Mouse (Mus musculus) gastrocnemius, postnatal 14 days (tissue): ENCODE results near the gene Ggcx. TPM values are rescaled to one million over a fixed set of nuclear protein-coding genes. Genes with fewer than 3 reads are reported as not detected.

Source experiments
- DNase-seq: peaks from one replicate; pipeline ENCODE4 v3.0.0; 2021; ENCODE audit warnings: mixed read lengths
- intact Hi-C: fragments of 180-260 bp; cut with DNase I; formaldehyde crosslinking; loops from one replicate; pipeline ENCODE4 v1.15.1; 2025; ENCODE audit warnings: low total_unique reads
- long read RNA-seq, 2 experiments: library from polyadenylated mRNA; stranded (forward); transcript quantifications; one replicate each; pipeline ENCODE4 v2.0.0; 2021
- total RNA-seq, 2 experiments: library from RNA; stranded (reverse); gene quantifications; 2 replicates each; pipeline ENCODE4 v1.2.3; 2021

Ggcx gene
- total RNA-seq = 10 to 100 TPM; 15.0 to 15.5 TPM
- long read RNA-seq, experiment 1, transcript Ggcx-201 (15 exons, 2,929 nt) = major isoform, 8 of 14 reads
- long read RNA-seq, experiment 1, partial matches to known transcripts = 2 of 14 reads
- long read RNA-seq, experiment 1, other reads (novel, unspliced or antisense) = 4 of 14 reads
- long read RNA-seq, experiment 2, transcript Ggcx-201 (15 exons, 2,929 nt) = major isoform, 5 of 7 reads
- long read RNA-seq, experiment 2, partial matches to known transcripts = 1 of 7 reads
- long read RNA-seq, experiment 2, other reads (novel, unspliced or antisense) = 1 of 7 reads

- DNase-seq = peak; percentile 97
- intact Hi-C loops = no loop called here
These were observed at the start of gene Ggcx for GRCm38 (mm10) chr6:72414076-72414756. Gene Ggcx (plus strand): TSS chr6:72414308.

DNA sequence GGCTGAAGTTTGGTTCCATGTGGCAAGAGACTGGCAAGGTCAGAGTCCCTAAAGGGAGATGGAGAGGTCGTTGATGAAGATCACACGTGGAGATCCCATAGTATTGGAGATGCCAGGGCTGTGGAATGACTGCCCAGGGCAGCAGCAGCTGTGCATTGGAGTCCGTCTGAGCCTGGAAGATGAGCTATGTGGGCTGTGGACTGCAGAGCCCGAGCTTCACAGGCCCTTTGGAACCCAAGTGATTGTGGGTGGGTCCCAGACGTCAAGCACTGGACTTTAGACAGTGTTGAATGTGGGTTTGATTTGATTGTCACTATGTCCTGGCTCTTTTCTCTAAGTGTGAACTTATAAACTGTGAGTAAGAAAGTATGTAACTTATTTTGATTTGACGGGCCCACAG lies 49.1 kb upstream of the Ggcx start:
- no peak for DNase-seq
- intact Hi-C loops = no loop called here

- no peak for DNase-seq
- intact Hi-C loops = no loop called here
These were observed 47.8 kb upstream of the Ggcx start for GRCm38 (mm10) chr6:72366304-72366703.

DNA sequence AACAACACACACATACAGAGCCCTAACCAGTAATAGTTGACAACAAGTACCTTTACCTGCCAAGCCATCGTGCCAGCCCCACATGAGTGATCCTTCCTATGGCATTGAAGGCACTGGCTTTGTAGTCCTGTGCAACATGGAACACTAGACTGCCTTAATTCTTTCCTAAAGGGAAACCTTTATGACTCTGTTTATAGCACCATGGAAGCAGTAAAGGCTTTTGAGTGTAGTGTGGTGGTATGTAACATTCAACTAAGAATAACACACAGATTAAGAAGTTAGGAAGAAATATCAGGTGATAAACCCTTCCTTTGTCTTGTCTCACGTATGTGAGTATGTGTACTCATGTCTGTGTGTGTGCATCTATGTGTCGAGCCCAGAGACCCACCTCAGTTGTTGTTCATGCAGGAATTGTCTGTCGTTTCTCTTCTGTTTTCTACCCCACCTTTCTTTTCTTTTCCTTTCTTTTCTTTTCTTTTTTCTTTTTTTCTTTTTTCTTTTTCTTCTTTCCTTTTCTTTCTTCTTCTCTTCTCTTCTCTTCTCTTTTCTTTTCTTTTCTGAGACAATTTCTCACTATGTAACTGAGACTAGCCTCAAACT lies 47.2 kb upstream of the Ggcx start, which contains the start of gene Rnf181:
TSS of gene Rnf181 (minus strand) at position 113 of the 600 bp plus-strand sequence.
- intact Hi-C loops = no loop called here
- no peak for DNase-seq

DNA sequence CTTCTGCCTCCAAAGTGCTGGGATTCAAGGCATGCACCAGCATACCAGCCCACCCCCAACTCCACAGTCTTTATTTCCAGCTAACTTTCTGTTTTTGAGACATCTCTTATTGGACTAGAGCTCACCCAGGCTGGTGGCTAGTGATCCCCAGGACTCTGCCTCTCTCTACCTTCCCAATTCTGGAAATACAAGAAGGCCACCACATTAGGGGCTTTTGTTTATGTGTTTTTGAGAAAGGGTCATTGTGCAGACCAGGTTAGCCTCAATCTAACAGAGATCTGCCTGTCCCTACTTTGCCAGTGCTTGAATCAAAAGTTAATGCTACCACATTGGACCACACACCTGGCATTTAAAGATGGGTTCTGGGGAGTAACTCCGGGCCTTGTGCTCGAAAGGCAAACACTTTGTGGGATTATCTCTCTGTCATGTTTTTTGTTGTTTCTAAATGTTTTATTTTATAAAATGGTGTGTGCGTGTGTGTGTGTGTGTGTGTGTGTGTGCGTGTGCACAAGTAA lies 46.6 kb upstream of the Ggcx start:
- intact Hi-C loops = no loop called here
- DNase-seq = no peak

- intact Hi-C loops = no loop called here
- no peak for DNase-seq
These were observed 44.6 kb upstream of the Ggcx start for GRCm38 (mm10) chr6:72369557-72369956.

DNA sequence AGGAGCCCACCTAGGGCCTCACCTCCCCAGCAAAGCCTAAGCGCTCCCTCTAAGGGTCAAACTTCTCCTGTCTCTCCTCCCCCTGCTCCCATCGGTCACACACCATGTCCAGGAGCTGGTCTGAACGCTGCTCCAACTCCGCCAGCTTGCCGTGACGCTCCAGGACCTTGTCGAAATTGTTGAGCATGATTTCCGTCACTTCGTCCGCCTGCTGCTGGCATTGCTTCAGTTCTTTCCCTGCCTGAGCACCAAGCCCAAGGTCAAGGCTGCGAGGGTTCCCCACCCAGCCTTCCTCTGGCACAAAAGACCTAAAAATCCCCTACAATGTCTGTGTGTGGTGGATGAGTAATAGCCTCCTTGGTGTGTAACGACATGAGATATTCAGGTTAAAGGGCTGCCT lies 44.0 kb upstream of the Ggcx start:
- DNase-seq = no peak
- intact Hi-C loops = no loop called here

DNA sequence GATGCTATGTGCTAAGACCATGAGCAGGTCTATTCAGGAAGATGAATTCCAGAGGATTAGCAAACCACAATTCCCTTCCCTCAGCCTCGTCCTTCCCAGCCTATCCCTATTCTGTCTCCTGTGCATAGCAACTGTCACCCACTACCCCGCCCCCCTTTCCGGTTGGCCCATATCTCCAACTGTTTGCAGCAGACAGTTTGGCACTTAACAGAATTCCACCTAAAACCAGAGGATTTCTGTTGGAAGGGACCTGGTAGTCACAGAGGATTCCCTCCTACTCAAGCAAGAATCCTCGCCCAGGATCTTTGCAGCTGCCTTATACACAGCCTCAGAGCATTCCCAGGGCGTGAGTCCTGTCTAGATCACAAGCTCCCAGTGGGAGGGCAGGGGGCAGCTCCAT lies 43.0 kb upstream of the Ggcx start:
- intact Hi-C loops = no loop called here
- peak; percentile 28 for DNase-seq

GRCm38 (mm10) chr6:72371571-72371970 lies 42.5 kb upstream of the Ggcx start:
- intact Hi-C loops = no loop called here
- no peak for DNase-seq

- intact Hi-C loops = no loop called here
- no peak for DNase-seq
These were observed 40.9 kb upstream of the Ggcx start for GRCm38 (mm10) chr6:72373184-72373583.

- intact Hi-C loops = no loop called here
- no peak for DNase-seq
These were observed 39.9 kb upstream of the Ggcx start for GRCm38 (mm10) chr6:72374206-72374605.

GRCm38 (mm10) chr6:72374820-72375563 lies 39.1 kb upstream of the Ggcx start:
- DNase-seq = no peak
- intact Hi-C loops = no loop called here

DNA sequence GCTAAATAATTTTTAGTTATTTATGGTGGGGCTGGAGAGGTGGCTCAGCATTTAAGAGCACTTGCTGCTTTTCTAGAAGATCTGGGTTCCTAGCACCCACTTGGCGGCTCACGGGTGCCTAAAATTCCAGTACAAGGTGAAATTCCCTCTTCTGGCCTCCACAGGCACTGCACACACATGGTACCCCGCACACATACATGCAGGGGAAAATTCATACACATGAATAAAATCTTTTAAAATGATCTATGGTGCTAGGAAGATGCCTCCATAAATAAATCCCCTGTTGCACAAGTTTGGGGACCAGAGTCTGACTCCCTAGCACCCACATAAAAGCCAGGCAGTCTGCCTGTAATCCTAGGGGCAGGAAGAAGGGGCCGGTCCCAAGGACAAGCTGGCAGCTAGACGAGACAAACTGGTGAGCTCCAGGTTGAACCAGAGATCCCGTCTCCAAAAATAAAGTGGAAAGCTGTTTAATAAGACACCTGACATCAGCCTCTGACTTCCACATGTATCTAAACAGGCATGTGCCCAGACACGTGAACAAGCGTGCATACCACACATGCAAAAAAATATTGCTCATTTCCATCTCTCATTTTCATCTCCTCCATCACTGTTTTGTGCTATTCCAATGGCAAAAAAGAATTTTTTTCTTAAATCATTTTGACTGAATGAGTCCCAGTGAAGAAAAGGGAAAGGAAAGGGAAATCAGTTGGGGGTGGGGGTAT lies 35.4 kb upstream of the Ggcx start:
- intact Hi-C loops = no loop called here
- DNase-seq = no peak

- peak; percentile 23 for DNase-seq
- intact Hi-C loops = no loop called here
These were observed 34.6 kb upstream of the Ggcx start for GRCm38 (mm10) chr6:72379377-72380130.

DNA sequence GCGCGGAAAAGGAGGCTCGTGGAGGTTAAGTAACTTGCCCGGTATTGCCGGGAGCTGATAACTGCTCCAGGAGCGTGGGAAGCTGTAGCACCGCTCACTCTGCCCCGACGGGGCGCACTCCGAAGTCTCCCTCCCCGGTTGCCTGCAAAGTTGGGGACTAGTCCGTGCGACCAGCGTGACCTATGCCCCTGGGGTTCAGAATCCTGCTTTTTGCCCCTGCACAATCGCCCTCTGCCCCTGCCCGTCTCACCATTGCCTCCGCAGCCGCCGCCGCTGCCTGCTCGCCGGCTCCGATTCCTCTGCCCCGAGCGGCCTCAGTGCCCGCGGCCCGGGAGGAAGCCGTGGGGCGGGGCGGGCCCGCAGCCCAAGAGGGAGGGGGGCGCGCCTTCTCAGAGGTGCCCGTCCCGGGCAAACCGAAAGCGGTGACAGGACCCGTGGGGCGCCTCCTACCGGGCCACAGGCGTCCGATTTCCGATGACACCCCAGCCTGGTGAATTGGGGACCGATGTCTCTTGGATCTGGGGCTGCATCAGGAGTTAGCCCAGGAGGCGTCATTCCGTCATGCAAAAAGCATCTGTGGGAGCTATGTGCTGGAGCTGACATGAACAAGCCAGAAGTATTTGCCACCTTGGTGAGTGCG lies 33.9 kb upstream of the Ggcx start, which contains the start of gene Vamp5:
TSS of gene Vamp5 (minus strand) at position 338 of the 640 bp plus-strand sequence.
- peak; percentile 86 for DNase-seq
- intact Hi-C loops = no loop called here

DNA sequence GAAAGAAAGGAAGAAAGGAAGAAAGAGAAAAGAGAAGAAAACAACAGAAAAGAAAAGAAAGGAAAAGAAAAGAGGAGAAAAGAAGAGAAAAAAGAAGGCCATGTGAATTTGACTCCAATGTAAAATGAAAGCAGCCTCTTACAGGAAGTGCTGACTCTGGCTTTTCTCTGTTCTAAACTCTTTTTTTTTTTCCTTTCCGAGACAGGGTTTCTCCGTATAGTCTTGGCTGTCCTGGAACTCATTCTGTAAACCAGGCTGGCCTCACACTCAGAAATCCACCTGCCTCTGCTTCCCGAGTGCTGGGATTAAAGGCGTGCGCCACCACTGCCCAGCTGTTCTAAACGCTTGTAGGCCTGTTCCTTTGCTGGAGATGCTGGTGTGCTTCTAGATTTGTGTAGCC lies 31.6 kb upstream of the Ggcx start:
- intact Hi-C loops = no loop called here
- no peak for DNase-seq

DNA sequence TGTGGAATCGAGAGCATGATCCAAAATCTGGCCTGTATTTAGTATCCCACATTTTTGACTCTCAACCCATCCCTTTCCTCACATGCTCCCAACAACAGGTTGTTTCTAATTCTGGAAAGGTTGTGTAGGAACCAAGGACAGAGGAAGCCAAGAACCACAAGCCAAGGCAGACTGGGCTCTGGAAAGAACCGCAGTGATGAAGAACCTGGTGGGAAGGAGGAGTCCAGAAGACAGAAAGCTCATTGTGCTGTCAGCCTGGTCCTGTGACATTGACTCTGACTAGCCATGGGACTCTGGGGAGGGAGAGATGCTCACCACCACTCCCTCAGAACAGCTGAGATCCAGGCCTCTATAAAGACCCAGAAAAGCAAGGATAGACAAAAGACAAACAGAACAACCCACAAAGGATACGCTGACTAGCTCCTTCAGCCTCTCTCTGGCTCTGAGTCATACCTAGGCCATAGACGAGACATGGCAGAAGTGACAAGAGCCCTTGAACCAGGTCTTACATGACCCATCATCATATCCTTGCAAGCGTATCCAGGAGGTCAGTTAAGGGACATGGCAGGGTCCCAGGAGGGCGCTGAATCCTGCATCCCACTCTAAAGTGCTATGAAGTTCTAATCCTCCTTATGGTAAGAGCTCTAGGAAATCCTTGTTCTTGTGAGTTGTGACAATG lies 30.8 kb upstream of the Ggcx start:
- intact Hi-C loops = no loop called here
- no peak for DNase-seq

DNA sequence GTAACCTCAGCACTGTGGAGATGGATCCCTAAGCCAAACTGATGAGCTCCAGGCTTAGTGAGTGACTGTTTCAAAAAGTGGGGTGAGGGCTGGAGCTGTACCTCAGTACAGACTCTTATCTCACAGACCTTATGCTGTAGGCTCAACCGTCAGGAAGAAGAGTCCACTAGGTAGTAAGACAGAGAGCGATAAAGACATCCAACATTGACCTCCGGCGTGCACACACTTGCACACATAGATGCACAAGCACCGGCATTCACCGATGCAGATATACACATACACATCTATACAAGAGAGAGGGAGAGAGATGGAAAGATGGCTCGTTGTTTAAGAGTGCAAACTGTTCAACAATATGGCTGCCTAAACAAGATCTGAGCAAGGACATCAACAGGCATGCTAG lies 30.2 kb upstream of the Ggcx start:
- intact Hi-C loops = no loop called here
- DNase-seq = no peak
